Mouse (Mus musculus): ENCODE measurements around the gene Foxk2.

- TF ChIP-seq CTCF (IDR thresholded peaks at IDR 0.05; ENCODE audit: low read depth), result no peak
- no peak for TF ChIP-seq EP300 (IDR thresholded peaks at IDR 0.05; ENCODE audit: low read depth)
Measured at GRCm38 (mm10) chr11:121354091-121354707, 94.4 kb downstream of the Foxk2 start, which contains the start of gene Wdr45b.
